Mouse (Mus musculus): ENCODE data around the gene Loxl1.
A peak's percentile ranks its signal among the peaks of the same experiment; 100 is the strongest.

Loxl1 gene

GRCm38 (mm10) chr9:58248746-58249413 is 64.1 kb downstream of the Loxl1 start:
- no peak for DNase-seq (ENCODE audit: low spot score)

DNA sequence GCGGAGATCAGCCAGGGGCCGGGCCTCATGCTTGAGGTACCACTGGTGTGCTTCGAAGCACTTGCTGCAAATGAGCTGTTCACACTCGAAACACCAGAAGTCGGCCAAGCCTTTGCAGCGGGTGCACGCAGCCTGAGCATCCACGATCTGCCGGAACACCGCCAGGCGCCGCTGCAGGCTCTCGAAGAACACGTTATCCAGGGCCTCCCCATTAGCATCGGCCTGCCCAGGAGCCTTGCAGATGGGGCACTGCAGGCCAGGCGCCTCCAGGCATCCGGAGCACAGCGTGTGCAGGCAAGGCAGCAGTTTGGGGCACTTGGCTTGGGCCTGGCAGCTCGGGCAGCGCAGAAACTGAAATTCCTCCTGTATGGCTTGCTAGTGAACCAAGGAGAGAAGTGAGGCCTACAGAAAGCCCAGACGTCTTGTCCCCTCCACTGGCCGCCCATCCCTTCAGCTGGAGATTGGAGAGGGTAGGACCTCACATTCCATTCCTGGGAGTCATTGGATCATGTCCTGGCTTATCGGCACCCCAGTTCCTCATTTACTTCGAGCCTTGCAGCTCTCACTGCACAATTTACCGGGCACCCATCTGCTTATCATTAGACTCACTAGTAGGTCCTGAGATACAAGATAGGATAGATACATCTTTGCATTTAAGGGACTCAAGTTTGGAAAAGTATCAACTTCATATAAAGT is 65.8 kb downstream of the Loxl1 start:
- DNase-seq (ENCODE audit: low spot score): peak; percentile 91

DNA sequence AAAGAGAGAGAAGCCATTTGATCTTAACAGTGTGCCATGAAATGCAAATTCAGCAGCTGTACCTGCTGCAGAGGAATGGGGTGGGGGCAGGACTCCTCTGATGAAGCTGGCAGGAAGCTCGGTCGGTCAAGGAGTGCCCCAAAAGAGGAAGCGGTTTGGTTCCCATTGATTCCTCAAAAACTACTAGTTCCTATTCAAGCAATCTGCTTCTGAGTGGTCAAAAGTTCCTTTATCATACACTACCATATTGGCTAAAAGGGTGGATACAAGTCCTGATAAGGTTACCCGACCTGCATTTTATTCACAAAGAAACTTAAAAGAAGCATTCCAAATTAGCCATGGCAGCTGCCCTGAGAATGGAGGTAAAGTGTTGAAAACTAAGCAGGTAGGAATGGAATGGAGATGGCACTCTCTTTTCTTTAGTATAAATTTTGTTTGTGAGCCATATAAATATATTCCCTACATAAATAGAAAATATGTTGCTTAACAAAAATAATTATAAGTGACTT is 66.8 kb downstream of the Loxl1 start:
- DNase-seq (ENCODE audit: low spot score): no peak

- no peak for DNase-seq (ENCODE audit: low spot score)
Observed at GRCm38 (mm10) chr9:58243696-58244095, 69.3 kb downstream of the Loxl1 start.

- DNase-seq (ENCODE audit: low spot score): no peak
Observed at GRCm38 (mm10) chr9:58242696-58243095, 70.3 kb downstream of the Loxl1 start.

GRCm38 (mm10) chr9:58241780-58242485 is 71.1 kb downstream of the Loxl1 start:
- peak; percentile 68 for DNase-seq (ENCODE audit: low spot score)

Data from testis, postnatal 10 days (tissue).